Mouse (Mus musculus) lung, postnatal 14 days (tissue): ENCODE results near the gene Dnah17.

Experiments
- DNase-seq: peaks from one replicate; pipeline ENCODE4 v3.0.0; 2021

Gene Dnah17

GRCm38 (mm10) chr11:118085176-118085575 lies 45.3 kb downstream of the Dnah17 start:
- no peak for DNase-seq

- DNase-seq, result no peak
Measured at GRCm38 (mm10) chr11:118084266-118084665, 46.2 kb downstream of the Dnah17 start.

GRCm38 (mm10) chr11:118083811-118084210 lies 46.6 kb downstream of the Dnah17 start:
- DNase-seq, result peak; percentile 85

GRCm38 (mm10) chr11:118082294-118082693 lies 48.1 kb downstream of the Dnah17 start:
- no peak for DNase-seq

- DNase-seq, result no peak
Measured at GRCm38 (mm10) chr11:118079750-118080149, 50.7 kb downstream of the Dnah17 start.

GRCm38 (mm10) chr11:118076929-118077328 lies 53.5 kb downstream of the Dnah17 start:
- DNase-seq, result no peak

GRCm38 (mm10) chr11:118075035-118075522 lies 55.4 kb downstream of the Dnah17 start:
- peak; percentile 67 for DNase-seq

GRCm38 (mm10) chr11:118071227-118071912 lies 59.1 kb downstream of the Dnah17 start:
- no peak for DNase-seq

- no peak for DNase-seq
Measured at GRCm38 (mm10) chr11:118068812-118069332, 61.6 kb downstream of the Dnah17 start.

- no peak for DNase-seq
Measured at GRCm38 (mm10) chr11:118067588-118067987, 62.8 kb downstream of the Dnah17 start.

GRCm38 (mm10) chr11:118060038-118060437 lies 70.4 kb downstream of the Dnah17 start:
- DNase-seq, result no peak

GRCm38 (mm10) chr11:118058872-118059271 lies 71.6 kb downstream of the Dnah17 start:
- no peak for DNase-seq

- no peak for DNase-seq
Measured at GRCm38 (mm10) chr11:118058367-118058766, 72.1 kb downstream of the Dnah17 start.

GRCm38 (mm10) chr11:118050174-118050573 lies 80.3 kb downstream of the Dnah17 start:
- DNase-seq, result no peak

- DNase-seq, result no peak
Measured at GRCm38 (mm10) chr11:118049641-118050040, 80.8 kb downstream of the Dnah17 start.

- DNase-seq, result peak; percentile 42
Measured at GRCm38 (mm10) chr11:118043293-118043907, 87.0 kb downstream of the Dnah17 start.

- no peak for DNase-seq
Measured at GRCm38 (mm10) chr11:118042791-118043190, 87.6 kb downstream of the Dnah17 start.

- DNase-seq, result no peak
Measured at GRCm38 (mm10) chr11:118035068-118035467, 95.4 kb downstream of the Dnah17 start.

- no peak for DNase-seq
Measured at GRCm38 (mm10) chr11:118034395-118034794, 96.0 kb downstream of the Dnah17 start.

GRCm38 (mm10) chr11:118031134-118031533 lies 99.3 kb downstream of the Dnah17 start:
- no peak for DNase-seq

- no peak for DNase-seq
Measured at GRCm38 (mm10) chr11:118029170-118029569, 101.3 kb downstream of the Dnah17 start.

GRCm38 (mm10) chr11:118024111-118024510 lies 106.3 kb downstream of the Dnah17 start:
- DNase-seq, result no peak

GRCm38 (mm10) chr11:118023475-118023874 lies 107.0 kb downstream of the Dnah17 start:
- DNase-seq, result no peak

- DNase-seq, result peak; percentile 87
Measured at GRCm38 (mm10) chr11:118021806-118022205, 108.6 kb downstream of the Dnah17 start.
